Mouse (Mus musculus): ENCODE data around the gene Inafm2. TPM values are rescaled to one million over a fixed set of nuclear protein-coding genes. Genes with fewer than 3 reads are reported as not detected.
A peak's percentile ranks its signal among the peaks of the same experiment; 100 is the strongest.

The Inafm2 gene
- polyA plus RNA-seq, 1 experiment from 2014 or later, result 24.1 TPM

GRCm38 (mm10) chr2:118702883-118703761 lies 42.4 kb upstream of the Inafm2 start:
- WGBS, result under 1% methylated on average over 91 of the region's 93 CpGs
- H3K36me3 ChIP-seq (ENCODE audit: control insufficient read depth, insufficient read depth, low read length), result no peaks in the 10 kb centered on the region
- H3K27ac ChIP-seq (ENCODE audit: low read length), result no peak overlapping the region
- no peaks in the 10 kb centered on the region for H3K9me3 ChIP-seq (ENCODE audit: control insufficient read depth, low read length)
- peak overlapping the region; percentile 51 for H3K4me3 ChIP-seq (ENCODE audit: low read length)
- H3K4me2 ChIP-seq (ENCODE audit: low read depth, low read length), result peak overlapping the region; percentile 78
- H3K27me3 ChIP-seq (replicated peaks; ENCODE audit: control insufficient read depth, insufficient read depth, low read length), result peaks cover 73% of the 10 kb centered on the region
- H3K4me1 ChIP-seq (ENCODE audit: control insufficient read depth, insufficient read depth, low read length), result peaks cover 21% of the 10 kb centered on the region
- peak overlapping the region; percentile 56 for H3K9ac ChIP-seq (ENCODE audit: low read depth, low read length)
- ATAC-seq, result peak; percentile 47

GRCm38 (mm10) chr2:118703913-118704730 lies 41.4 kb upstream of the Inafm2 start, which contains the start of gene Ankrd63:
TSS of gene Ankrd63 (minus strand) at chr2:118703963.
- Histone ChIP-seq H3K27me3 (replicated peaks; ENCODE audit: control insufficient read depth, insufficient read depth, low read length) (peaks cover 81% of the 10 kb centered on the region), H3K4me1 (ENCODE audit: control insufficient read depth, insufficient read depth, low read length) (peaks cover 21% of the 10 kb centered on the region), H3K27ac (ENCODE audit: low read length) (no peak within 1 kb of the TSS), H3K9me3 (ENCODE audit: control insufficient read depth, low read length) (no peaks in the 10 kb centered on the region), H3K9ac (ENCODE audit: low read depth, low read length) (peak within 1 kb of the TSS; percentile 56), H3K4me3 (ENCODE audit: low read length) (peak within 1 kb of the TSS; percentile 51), H3K36me3 (ENCODE audit: control insufficient read depth, insufficient read depth, low read length) (no peaks in the 10 kb centered on the region), H3K4me2 (ENCODE audit: low read depth, low read length) (peak within 1 kb of the TSS; percentile 78)
- no peak for ATAC-seq
- WGBS, result 2% methylated on average over 40 of the region's 50 CpGs

DNA sequence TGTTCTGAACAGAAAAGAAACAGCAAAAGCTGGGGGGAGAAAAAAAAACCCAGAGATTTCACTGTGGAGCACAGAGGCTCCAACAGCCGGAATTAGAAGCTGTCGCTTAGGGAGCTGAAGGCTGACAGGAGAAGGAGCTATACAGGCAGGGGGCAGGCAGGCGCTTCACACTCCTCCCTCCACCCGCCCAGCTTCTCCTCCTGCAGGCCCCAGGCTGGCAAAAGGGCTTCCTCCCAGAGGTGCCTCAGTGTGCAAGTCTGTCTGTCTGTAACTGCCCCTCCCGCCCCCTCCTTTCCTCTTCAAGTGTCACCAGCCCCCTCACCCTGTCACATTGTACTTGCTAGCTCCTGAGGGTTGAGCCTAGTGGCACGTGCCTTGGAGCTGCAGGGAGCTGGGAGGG lies 39.1 kb upstream of the Inafm2 start:
- no peak for ATAC-seq
- 19% methylated on average over 6 of the region's 6 CpGs for WGBS
- H3K36me3 ChIP-seq (ENCODE audit: control insufficient read depth, insufficient read depth, low read length), result no peaks in the 10 kb centered on the region

GRCm38 (mm10) chr2:118708472-118708871 lies 37.1 kb upstream of the Inafm2 start:
- no peaks in the 10 kb centered on the region for H3K36me3 ChIP-seq (ENCODE audit: control insufficient read depth, insufficient read depth, low read length)
- no peak overlapping the region for H3K4me2 ChIP-seq (ENCODE audit: low read depth, low read length)
- no peak for ATAC-seq
- H3K27ac ChIP-seq (ENCODE audit: low read length), result no peak overlapping the region
- no peaks in the 10 kb centered on the region for H3K9me3 ChIP-seq (ENCODE audit: control insufficient read depth, low read length)
- 67% methylated on average over 4 of the region's 4 CpGs for WGBS
- no peak overlapping the region for H3K4me3 ChIP-seq (ENCODE audit: low read length)
- H3K27me3 ChIP-seq (replicated peaks; ENCODE audit: control insufficient read depth, insufficient read depth, low read length), result peaks cover 76% of the 10 kb centered on the region
- peaks cover 19% of the 10 kb centered on the region for H3K4me1 ChIP-seq (ENCODE audit: control insufficient read depth, insufficient read depth, low read length)
- no peak overlapping the region for H3K9ac ChIP-seq (ENCODE audit: low read depth, low read length)

More for the DNA sequence above, 39.1 kb upstream of the Inafm2 start:
- Histone ChIP-seq H3K27me3 (replicated peaks; ENCODE audit: control insufficient read depth, insufficient read depth, low read length) (peaks cover 82% of the 10 kb centered on the region), H3K27ac (ENCODE audit: low read length) (no peak overlapping the region), H3K4me2 (ENCODE audit: low read depth, low read length) (no peak overlapping the region), H3K9ac (ENCODE audit: low read depth, low read length) (no peak overlapping the region), H3K9me3 (ENCODE audit: control insufficient read depth, low read length) (no peaks in the 10 kb centered on the region), H3K4me1 (ENCODE audit: control insufficient read depth, insufficient read depth, low read length) (peaks cover 26% of the 10 kb centered on the region), H3K4me3 (ENCODE audit: low read length) (no peak overlapping the region)

DNA sequence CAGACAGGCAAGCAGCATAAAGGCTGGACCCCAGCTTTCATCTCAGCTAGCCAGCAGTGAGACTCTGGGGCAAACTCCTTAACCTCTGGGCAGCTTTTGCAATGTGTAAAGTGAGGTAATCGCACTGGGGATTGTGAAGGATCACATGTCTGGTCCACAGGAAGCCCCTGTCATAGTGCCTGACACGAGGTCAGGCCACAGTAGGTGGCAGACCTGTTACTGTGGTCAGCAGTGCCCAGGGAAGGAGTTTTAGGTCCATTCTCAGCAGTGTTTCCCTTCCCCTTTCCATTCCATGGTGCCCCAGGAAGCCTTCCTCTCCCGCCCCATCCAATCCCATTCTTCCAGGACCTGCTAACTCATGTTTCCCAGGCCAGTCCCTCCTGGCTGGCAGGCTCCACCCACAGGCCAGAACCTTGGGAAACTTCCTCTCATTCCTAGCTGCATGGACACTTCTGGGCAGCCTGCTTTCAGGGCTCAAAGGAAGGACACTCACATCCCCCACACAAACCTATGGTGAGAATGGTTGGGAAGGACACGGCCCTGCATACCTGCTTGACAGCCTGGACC lies 35.8 kb upstream of the Inafm2 start:
- peaks cover 64% of the 10 kb centered on the region for H3K27me3 ChIP-seq (replicated peaks; ENCODE audit: control insufficient read depth, insufficient read depth, low read length)
- H3K9me3 ChIP-seq (ENCODE audit: control insufficient read depth, low read length), result no peaks in the 10 kb centered on the region

GRCm38 (mm10) chr2:118711038-118711494 lies 34.5 kb upstream of the Inafm2 start:
- Histone ChIP-seq H3K4me3 (ENCODE audit: low read length) (peak overlapping the region; percentile 49), H3K27ac (ENCODE audit: low read length) (no peak overlapping the region), H3K9me3 (ENCODE audit: control insufficient read depth, low read length) (no peaks in the 10 kb centered on the region), H3K4me1 (ENCODE audit: control insufficient read depth, insufficient read depth, low read length) (peaks cover 11% of the 10 kb centered on the region; the same call in 1 of the 2 replicates), H3K27me3 (replicated peaks; ENCODE audit: control insufficient read depth, insufficient read depth, low read length) (peaks cover 51% of the 10 kb centered on the region), H3K9ac (ENCODE audit: low read depth, low read length) (peak overlapping the region; percentile 62), H3K36me3 (ENCODE audit: control insufficient read depth, insufficient read depth, low read length) (no peaks in the 10 kb centered on the region), H3K4me2 (ENCODE audit: low read depth, low read length) (peak overlapping the region; percentile 85)
- ATAC-seq, result peak; percentile 78
- WGBS, result 1% methylated on average over 36 of the region's 36 CpGs

More for the DNA sequence above, 35.8 kb upstream of the Inafm2 start:
- H3K27ac ChIP-seq (ENCODE audit: low read length), result no peak overlapping the region
- no peak overlapping the region for H3K4me2 ChIP-seq (ENCODE audit: low read depth, low read length)
- no peak overlapping the region for H3K4me3 ChIP-seq (ENCODE audit: low read length)
- no peak overlapping the region for H3K9ac ChIP-seq (ENCODE audit: low read depth, low read length)
- no peak for ATAC-seq
- H3K36me3 ChIP-seq (ENCODE audit: control insufficient read depth, insufficient read depth, low read length), result no peaks in the 10 kb centered on the region
- 39% methylated on average over 4 of the region's 4 CpGs for WGBS
- peaks cover 11% of the 10 kb centered on the region; the same call in 1 of the 2 replicates for H3K4me1 ChIP-seq (ENCODE audit: control insufficient read depth, insufficient read depth, low read length)

GRCm38 (mm10) chr2:118713631-118714030 lies 31.9 kb upstream of the Inafm2 start:
- H3K4me3 ChIP-seq (ENCODE audit: low read length), result no peak overlapping the region
- H3K9me3 ChIP-seq (ENCODE audit: control insufficient read depth, low read length), result no peaks in the 10 kb centered on the region
- ATAC-seq, result no peak

DNA sequence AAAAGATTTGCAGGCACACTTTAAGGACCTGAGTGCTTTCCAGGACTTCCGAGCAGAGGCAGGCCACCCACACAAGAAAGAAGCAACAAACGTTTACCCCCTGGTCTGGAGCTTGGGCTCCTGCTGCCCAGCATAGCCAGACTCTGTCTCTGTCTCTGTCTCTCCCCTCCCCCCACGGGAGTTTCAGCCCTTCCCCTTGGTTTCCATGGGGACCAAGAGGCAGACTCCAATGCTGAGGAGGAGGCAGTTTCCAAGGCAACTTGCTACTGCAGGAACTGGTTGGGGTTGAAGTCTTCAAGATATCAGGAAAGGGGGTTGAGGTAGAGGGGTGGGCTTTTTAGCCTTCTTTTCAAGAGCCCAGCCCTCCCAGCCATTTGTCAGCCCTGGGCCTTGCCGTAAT lies 31.3 kb upstream of the Inafm2 start:
- Histone ChIP-seq H3K27ac (ENCODE audit: low read length) (no peak overlapping the region), H3K4me2 (ENCODE audit: low read depth, low read length) (no peak overlapping the region), H3K36me3 (ENCODE audit: control insufficient read depth, insufficient read depth, low read length) (no peaks in the 10 kb centered on the region), H3K9me3 (ENCODE audit: control insufficient read depth, low read length) (no peaks in the 10 kb centered on the region), H3K27me3 (replicated peaks; ENCODE audit: control insufficient read depth, insufficient read depth, low read length) (peaks cover 26% of the 10 kb centered on the region), H3K4me1 (ENCODE audit: control insufficient read depth, insufficient read depth, low read length) (peaks cover 11% of the 10 kb centered on the region; the same call in 1 of the 2 replicates), H3K9ac (ENCODE audit: low read depth, low read length) (no peak overlapping the region), H3K4me3 (ENCODE audit: low read length) (no peak overlapping the region)
- WGBS, result 50% methylated on average over 4 of the region's 4 CpGs
- no peak for ATAC-seq

More at GRCm38 (mm10) chr2:118713631-118714030, 31.9 kb upstream of the Inafm2 start:
- Histone ChIP-seq H3K4me1 (ENCODE audit: control insufficient read depth, insufficient read depth, low read length) (peaks cover 11% of the 10 kb centered on the region; the same call in 1 of the 2 replicates), H3K4me2 (ENCODE audit: low read depth, low read length) (no peak overlapping the region), H3K36me3 (ENCODE audit: control insufficient read depth, insufficient read depth, low read length) (no peaks in the 10 kb centered on the region), H3K27me3 (replicated peaks; ENCODE audit: control insufficient read depth, insufficient read depth, low read length) (peaks cover 28% of the 10 kb centered on the region), H3K9ac (ENCODE audit: low read depth, low read length) (no peak overlapping the region), H3K27ac (ENCODE audit: low read length) (no peak overlapping the region)
- 93% methylated on average over 6 of the region's 6 CpGs for WGBS

- ATAC-seq, result no peak
- H3K9me3 ChIP-seq (ENCODE audit: control insufficient read depth, low read length), result no peaks in the 10 kb centered on the region
- no peak overlapping the region for H3K9ac ChIP-seq (ENCODE audit: low read depth, low read length)
- H3K27ac ChIP-seq (ENCODE audit: low read length), result no peak overlapping the region
- no peak overlapping the region for H3K4me2 ChIP-seq (ENCODE audit: low read depth, low read length)
- H3K36me3 ChIP-seq (ENCODE audit: control insufficient read depth, insufficient read depth, low read length), result no peaks in the 10 kb centered on the region
- no peak overlapping the region for H3K4me3 ChIP-seq (ENCODE audit: low read length)
- WGBS, result 86% methylated on average over 5 of the region's 5 CpGs
- peaks cover 12% of the 10 kb centered on the region for H3K27me3 ChIP-seq (replicated peaks; ENCODE audit: control insufficient read depth, insufficient read depth, low read length)
- peaks cover 1% of the 10 kb centered on the region; the same call in 1 of the 2 replicates for H3K4me1 ChIP-seq (ENCODE audit: control insufficient read depth, insufficient read depth, low read length)
These were observed 28.9 kb upstream of the Inafm2 start for GRCm38 (mm10) chr2:118716677-118717076.
